Mouse (Mus musculus) liver, embryonic 16.5 days (tissue): ENCODE measurements around the gene Samd13. TPM values are rescaled to one million over a fixed set of nuclear protein-coding genes. Genes with fewer than 3 reads are reported as not detected.

Experiments
- ATAC-seq: fragments of 200-750 bp; cut with Nextera tagmentation; 2 replicates; pipeline ENCODE4 v1.8.0; 2017; ENCODE audit warnings: low read depth, mild to moderate bottlenecking, moderate number of reproducible peaks, moderate library complexity
- H3K27ac ChIP-seq: fragments of 300-500 bp; sonication (generic); 2 replicates; pipeline ENCODE4 v1.5.1; 2014; ENCODE audit warnings: mild to moderate bottlenecking, low read length
- H3K27me3 ChIP-seq: fragments of 300-500 bp; sonication (generic); 2 replicates; pipeline ENCODE4 v1.6.1; 2014; ENCODE audit warnings: low read depth, low read length, mixed read lengths; ENCODE audit not compliant: control insufficient read depth, insufficient read depth
- H3K36me3 ChIP-seq: fragments of 300-500 bp; sonication (generic); 2 replicates; pipeline ENCODE4 v1.6.1; 2014; ENCODE audit warnings: mild to moderate bottlenecking; ENCODE audit not compliant: control insufficient read depth, insufficient read depth
- H3K4me1 ChIP-seq: fragments of 300-500 bp; sonication (generic); 2 replicates; pipeline ENCODE4 v1.6.1; 2014; ENCODE audit warnings: low read depth, low read length, mixed read lengths; ENCODE audit not compliant: control insufficient read depth
- H3K4me2 ChIP-seq: fragments of 300-500 bp; sonication (generic); 2 replicates; pipeline ENCODE4 v1.6.1; 2014; ENCODE audit warnings: low read depth, low read length, mixed read lengths
- H3K4me3 ChIP-seq: fragments of 300-500 bp; sonication (generic); 2 replicates; pipeline ENCODE4 v1.5.1; 2014; ENCODE audit warnings: low read depth, mild to moderate bottlenecking, low read length
- H3K9ac ChIP-seq: fragments of 300-500 bp; sonication (generic); 2 replicates; pipeline ENCODE4 v1.6.1; 2014; ENCODE audit warnings: low read depth, low read length
- H3K9me3 ChIP-seq: fragments of 300-500 bp; sonication (generic); replicated peaks from 2 replicates; pipeline ENCODE4 v1.6.1; 2016; ENCODE audit warnings: low read length; ENCODE audit not compliant: control insufficient read depth
- WGBS: fragments of 180-500 bp; shearing (Covaris S2); extraction: QIAGEN DNeasy Blood & Tissue Kit; methylation state at CpG from one replicate; pipeline ENCODE4 v1.1.7; 2014; ENCODE audit not compliant: insufficient replicate concordance; 5-methylcytosine and 5-hydroxymethylcytosine counted together
- polyA plus RNA-seq: library from polyadenylated mRNA; unstranded; fragments of >200 nt; fragmentation: Nextera tagmentation; extraction: Ambion mirVana; gene quantifications from 2 replicates; pipeline ENCODE4 v1.2.1, GENCODE M21; 2015

Gene Samd13
- polyA plus RNA-seq, 1 experiment from 2014 or later, result 0.25 TPM

- peaks cover 9% of the 10 kb centered on the region for H3K27me3 ChIP-seq
- WGBS, result 73% methylated on average over 8 of the region's 8 CpGs
- H3K9ac ChIP-seq, result no peak overlapping the region
- no peaks in the 10 kb centered on the region for H3K36me3 ChIP-seq
- H3K4me1 ChIP-seq, result peaks cover 14% of the 10 kb centered on the region
- no peak overlapping the region for H3K27ac ChIP-seq
- H3K4me2 ChIP-seq, result no peak overlapping the region
- no peak overlapping the region for H3K4me3 ChIP-seq
- H3K9me3 ChIP-seq, result no peaks in the 10 kb centered on the region
- ATAC-seq, result no peak
These were observed 3.7 kb downstream of the Samd13 start for GRCm38 (mm10) chr3:146681696-146682095.

GRCm38 (mm10) chr3:146680625-146681024, 4.8 kb downstream of the Samd13 start:
- no peak overlapping the region for H3K4me2 ChIP-seq
- no peak overlapping the region for H3K9ac ChIP-seq
- H3K4me3 ChIP-seq, result no peak overlapping the region
- ATAC-seq, result no peak
- 79% methylated on average over 13 of the region's 13 CpGs for WGBS
- H3K27me3 ChIP-seq, result peaks cover 7% of the 10 kb centered on the region
- no peaks in the 10 kb centered on the region for H3K9me3 ChIP-seq
- H3K36me3 ChIP-seq, result no peaks in the 10 kb centered on the region
- no peak overlapping the region for H3K27ac ChIP-seq
- H3K4me1 ChIP-seq, result peaks cover 13% of the 10 kb centered on the region

GRCm38 (mm10) chr3:146679646-146680045, 5.7 kb downstream of the Samd13 start:
- Histone ChIP-seq H3K4me2 (no peak overlapping the region), H3K9ac (no peak overlapping the region), H3K27ac (no peak overlapping the region), H3K4me1 (peaks cover 3% of the 10 kb centered on the region; the same call in 1 of the 2 replicates), H3K27me3 (no peaks in the 10 kb centered on the region), H3K36me3 (no peaks in the 10 kb centered on the region), H3K4me3 (no peak overlapping the region), H3K9me3 (no peaks in the 10 kb centered on the region)
- no peak for ATAC-seq
- 82% methylated on average over 16 of the region's 16 CpGs for WGBS

GRCm38 (mm10) chr3:146676193-146676592, 9.2 kb downstream of the Samd13 start:
- WGBS, result 73% methylated on average over 4 of the region's 4 CpGs
- H3K4me1 ChIP-seq, result no peaks in the 10 kb centered on the region
- H3K9ac ChIP-seq, result no peak overlapping the region
- no peak overlapping the region for H3K4me3 ChIP-seq
- H3K36me3 ChIP-seq, result no peaks in the 10 kb centered on the region
- no peak overlapping the region for H3K4me2 ChIP-seq
- no peaks in the 10 kb centered on the region for H3K27me3 ChIP-seq
- no peak for ATAC-seq
- H3K9me3 ChIP-seq, result no peaks in the 10 kb centered on the region
- no peak overlapping the region for H3K27ac ChIP-seq

- 62% methylated on average over 1 of the region's 1 CpGs for WGBS
- H3K9me3 ChIP-seq, result no peaks in the 10 kb centered on the region
- no peak for ATAC-seq
These were observed 10.3 kb downstream of the Samd13 start for GRCm38 (mm10) chr3:146675101-146675500.

GRCm38 (mm10) chr3:146671121-146671520, 14.3 kb downstream of the Samd13 start:
- no peak for ATAC-seq
- Histone ChIP-seq H3K27ac (no peak overlapping the region), H3K9ac (no peak overlapping the region), H3K27me3 (no peaks in the 10 kb centered on the region), H3K9me3 (no peaks in the 10 kb centered on the region), H3K4me2 (no peak overlapping the region), H3K4me3 (no peak overlapping the region), H3K36me3 (no peaks in the 10 kb centered on the region), H3K4me1 (no peaks in the 10 kb centered on the region)
- WGBS, result 55% methylated on average over 2 of the region's 2 CpGs

More at GRCm38 (mm10) chr3:146675101-146675500, 10.3 kb downstream of the Samd13 start:
- Histone ChIP-seq H3K9ac (no peak overlapping the region), H3K4me1 (no peaks in the 10 kb centered on the region), H3K36me3 (no peaks in the 10 kb centered on the region), H3K4me2 (no peak overlapping the region), H3K27me3 (no peaks in the 10 kb centered on the region), H3K4me3 (no peak overlapping the region), H3K27ac (no peak overlapping the region)

GRCm38 (mm10) chr3:146661907-146662306, 23.5 kb downstream of the Samd13 start:
- Histone ChIP-seq H3K4me3 (no peak overlapping the region), H3K9ac (no peak overlapping the region), H3K4me2 (no peak overlapping the region), H3K27me3 (no peaks in the 10 kb centered on the region), H3K27ac (no peak overlapping the region), H3K9me3 (no peaks in the 10 kb centered on the region), H3K36me3 (no peaks in the 10 kb centered on the region), H3K4me1 (no peaks in the 10 kb centered on the region)
- 56% methylated on average over 7 of the region's 7 CpGs for WGBS
- no peak for ATAC-seq

- H3K4me3 ChIP-seq, result no peak overlapping the region
- H3K4me1 ChIP-seq, result peaks cover under 1% of the 10 kb centered on the region
- H3K9me3 ChIP-seq, result no peaks in the 10 kb centered on the region
- H3K9ac ChIP-seq, result no peak overlapping the region
- H3K4me2 ChIP-seq, result no peak overlapping the region
- no peaks in the 10 kb centered on the region for H3K27me3 ChIP-seq
- WGBS, result 68% methylated on average over 6 of the region's 6 CpGs
- ATAC-seq, result no peak
- H3K36me3 ChIP-seq, result no peaks in the 10 kb centered on the region
- no peak overlapping the region for H3K27ac ChIP-seq
These were observed 24.4 kb downstream of the Samd13 start for GRCm38 (mm10) chr3:146661001-146661400.

- H3K36me3 ChIP-seq, result no peaks in the 10 kb centered on the region
- no peak for ATAC-seq
These were observed 26.1 kb downstream of the Samd13 start for GRCm38 (mm10) chr3:146659321-146659720.

More at GRCm38 (mm10) chr3:146659321-146659720, 26.1 kb downstream of the Samd13 start:
- 78% methylated on average over 5 of the region's 5 CpGs for WGBS
- H3K4me1 ChIP-seq, result peaks cover 14% of the 10 kb centered on the region
- H3K9me3 ChIP-seq, result no peaks in the 10 kb centered on the region
- H3K9ac ChIP-seq, result no peak overlapping the region
- H3K4me2 ChIP-seq, result no peak overlapping the region
- H3K27me3 ChIP-seq, result no peaks in the 10 kb centered on the region
- H3K27ac ChIP-seq, result no peak overlapping the region
- H3K4me3 ChIP-seq, result no peak overlapping the region
